Mouse (Mus musculus) cerebellum, adult 2 months (tissue): Measurements from ENCODE around the gene Klk14. TPM values are rescaled to one million over a fixed set of nuclear protein-coding genes. Genes with fewer than 3 reads are reported as not detected.

Source experiments
- DNase-seq, 2 experiments: peaks; one replicate each; pipeline ENCODE4 v3.0.0; 2021
- H3K27ac ChIP-seq: fragments of 200-500 bp; 2 replicates; pipeline ENCODE4 v1.5.1; 2012; ENCODE audit warnings: low read length, control low read depth, inconsistent platforms; ENCODE audit not compliant: insufficient read depth
- H3K27me3 ChIP-seq: fragments of 200-500 bp; 2 replicates; pipeline ENCODE4 v1.6.1; 2012; ENCODE audit warnings: inconsistent platforms, mild to moderate bottlenecking, low read length, moderate library complexity; ENCODE audit not compliant: control insufficient read depth, insufficient read depth
- H3K4me1 ChIP-seq: fragments of 200-500 bp; 2 replicates; pipeline ENCODE4 v1.6.1; 2011; ENCODE audit warnings: low read length; ENCODE audit not compliant: control insufficient read depth, insufficient read depth
- H3K4me3 ChIP-seq: fragments of 200-500 bp; replicated peaks from 2 replicates; pipeline ENCODE3; 2011; ENCODE audit warnings: mild to moderate bottlenecking, low read depth, low read length, control low read depth; ENCODE audit not compliant: insufficient read depth
- CTCF ChIP-seq: fragments of 200-500 bp; IDR thresholded peaks from 2 replicates; pipeline ENCODE4 v1.5.1; 2011; ENCODE audit warnings: low read depth, mild to moderate bottlenecking, control low read depth, low read length, moderate library complexity, borderline replicate concordance; ENCODE audit not compliant: insufficient read depth
- POLR2A ChIP-seq: fragments of 200-500 bp; IDR thresholded peaks from 2 replicates; pipeline ENCODE4 v1.6.1; 2011; ENCODE audit warnings: low read length, control low read depth, borderline replicate concordance; ENCODE audit not compliant: insufficient read depth
- WGBS: fragments of 180-500 bp; shearing (Covaris S2); methylation state at CpG from one replicate; pipeline ENCODE4 v1.1.7; 2018; 5-methylcytosine and 5-hydroxymethylcytosine counted together
- polyA plus RNA-seq: library from polyadenylated mRNA; depleted of rRNA; stranded (reverse); fragments of >200 nt; gene quantifications from 2 replicates; pipeline ENCODE4 v1.2.3, GENCODE M21; 2012; rRNA removed

The Klk14 gene
- polyA plus RNA-seq, 1 experiment: not detected

GRCm38 (mm10) chr7:43685088-43685487 is 5.1 kb upstream of the Klk14 start:
- DNase-seq: no peak
- no peaks in the 10 kb centered on the region for H3K27me3 ChIP-seq
- TF ChIP-seq CTCF: no peak
- no peak for TF ChIP-seq POLR2A
- no peak overlapping the region for H3K4me3 ChIP-seq
- H3K27ac ChIP-seq: no peak overlapping the region
- WGBS: 81% methylated on average over 7 of the region's 7 CpGs
- no peaks in the 10 kb centered on the region for H3K4me1 ChIP-seq

GRCm38 (mm10) chr7:43710031-43710430 is 19.8 kb downstream of the Klk14 start:
- 85% methylated on average over 3 of the region's 3 CpGs for WGBS
- TF ChIP-seq POLR2A (no peak), CTCF (no peak)
- DNase-seq: no peak
- no peak overlapping the region for H3K4me3 ChIP-seq
- H3K27me3 ChIP-seq: no peaks in the 10 kb centered on the region; the same call in 1 of the 2 replicates
- no peaks in the 10 kb centered on the region for H3K4me1 ChIP-seq
- no peak overlapping the region for H3K27ac ChIP-seq

- DNase-seq: no peak
- TF ChIP-seq POLR2A (no peak), CTCF (no peak)
- Histone ChIP-seq H3K27me3 (no peaks in the 10 kb centered on the region; the same call in 1 of the 2 replicates), H3K4me3 (no peak within 1 kb of the TSS), H3K27ac (no peak within 1 kb of the TSS), H3K4me1 (no peaks in the 10 kb centered on the region)
- 51% methylated on average over 4 of the region's 4 CpGs for WGBS
Observed at GRCm38 (mm10) chr7:43712267-43712666, 22.0 kb downstream of the Klk14 start, which contains the start of gene Klk13. TSS of gene Klk13 (plus strand) at chr7:43712567.

GRCm38 (mm10) chr7:43712917-43713316 is 22.7 kb downstream of the Klk14 start:
- Histone ChIP-seq H3K27me3 (no peaks in the 10 kb centered on the region; the same call in 1 of the 2 replicates), H3K4me3 (no peak overlapping the region), H3K27ac (no peak overlapping the region), H3K4me1 (no peaks in the 10 kb centered on the region)
- 13% methylated on average over 9 of the region's 9 CpGs for WGBS
- no peak for TF ChIP-seq POLR2A
- TF ChIP-seq CTCF: no peak
- no peak for DNase-seq

- TF ChIP-seq POLR2A (no peak), CTCF (no peak)
- H3K27me3 ChIP-seq: no peaks in the 10 kb centered on the region; the same call in 1 of the 2 replicates
- H3K4me1 ChIP-seq: no peaks in the 10 kb centered on the region
- H3K4me3 ChIP-seq: no peak overlapping the region
- H3K27ac ChIP-seq: no peak overlapping the region
- no peak for DNase-seq
- WGBS: 9% methylated on average over 19 of the region's 19 CpGs
Observed at GRCm38 (mm10) chr7:43713741-43714351, 23.6 kb downstream of the Klk14 start.

Other genes with a start within 250 kb of the Klk14 start
- gene Cldnd2, start 249.6 kb upstream of the Klk14 start, polyA plus RNA-seq: not detected in 2 replicates
- 102 and 105 TPM in 2 replicates for gene Etfb, start 246.3 kb upstream of the Klk14 start, polyA plus RNA-seq
- 0.14 and 0.88 TPM in 2 replicates for gene Gm45233, start 246.3 kb upstream of the Klk14 start, polyA plus RNA-seq
- 1.9 and 2.4 TPM in 2 replicates for gene Vsig10l, start 227.3 kb upstream of the Klk14 start, polyA plus RNA-seq
- gene Iglon5, start 200.3 kb upstream of the Klk14 start, polyA plus RNA-seq: 79.6 and 82.4 TPM in 2 replicates
- gene 4931406B18Rik, start 184.5 kb upstream of the Klk14 start, polyA plus RNA-seq: not detected in 2 replicates
- 1.9 and 2.4 TPM in 2 replicates for gene Cd33, start 146.0 kb upstream of the Klk14 start, polyA plus RNA-seq
- 10.3 and 10.9 TPM in 2 replicates for gene Zfp658, start 128.2 kb upstream of the Klk14 start, polyA plus RNA-seq
- gene Zfp719, start 110.8 kb upstream of the Klk14 start, polyA plus RNA-seq: 11.6 and 13.2 TPM in 2 replicates
- 0.05 and 0.10 TPM in 2 replicates for gene Zfp819, start 83.2 kb upstream of the Klk14 start, polyA plus RNA-seq
- 0.13 TPM in 1 of 2 replicates, not detected in the other for gene Ceacam18, start 55.7 kb upstream of the Klk14 start, polyA plus RNA-seq
- gene Siglece, start 30.3 kb upstream of the Klk14 start, polyA plus RNA-seq: 0.44 and 0.54 TPM in 2 replicates
- gene Ctu1, start 18.4 kb upstream of the Klk14 start, polyA plus RNA-seq: 9.2 and 10.0 TPM in 2 replicates
- not detected in 2 replicates for gene Klk13, start 22.1 kb downstream of the Klk14 start, polyA plus RNA-seq
- gene Klk12, start 78.5 kb downstream of the Klk14 start, polyA plus RNA-seq: not detected in 2 replicates
- gene Klk11, start 84.2 kb downstream of the Klk14 start, polyA plus RNA-seq: not detected in 2 replicates
- gene Klk10, start 90.6 kb downstream of the Klk14 start, polyA plus RNA-seq: 0.20 and 0.24 TPM in 2 replicates
- gene Klk9, start 101.5 kb downstream of the Klk14 start, polyA plus RNA-seq: 0.07 and 0.11 TPM in 2 replicates
- gene Klk8, start 107.2 kb downstream of the Klk14 start, polyA plus RNA-seq: 1.6 and 1.9 TPM in 2 replicates
- not detected in 2 replicates for gene Klk7, start 120.9 kb downstream of the Klk14 start, polyA plus RNA-seq
- gene Klk6, start 134.1 kb downstream of the Klk14 start, polyA plus RNA-seq: 88.4 and 102 TPM in 2 replicates
- not detected in 2 replicates for gene Klk5, start 151.6 kb downstream of the Klk14 start, polyA plus RNA-seq
- gene Klk4, start 190.7 kb downstream of the Klk14 start, polyA plus RNA-seq: not detected in 2 replicates
- not detected in 2 replicates for gene Klk15, start 243.3 kb downstream of the Klk14 start, polyA plus RNA-seq